ENCODE assay signal across 8 mouse cellular contexts in the genomic region with DNA sequence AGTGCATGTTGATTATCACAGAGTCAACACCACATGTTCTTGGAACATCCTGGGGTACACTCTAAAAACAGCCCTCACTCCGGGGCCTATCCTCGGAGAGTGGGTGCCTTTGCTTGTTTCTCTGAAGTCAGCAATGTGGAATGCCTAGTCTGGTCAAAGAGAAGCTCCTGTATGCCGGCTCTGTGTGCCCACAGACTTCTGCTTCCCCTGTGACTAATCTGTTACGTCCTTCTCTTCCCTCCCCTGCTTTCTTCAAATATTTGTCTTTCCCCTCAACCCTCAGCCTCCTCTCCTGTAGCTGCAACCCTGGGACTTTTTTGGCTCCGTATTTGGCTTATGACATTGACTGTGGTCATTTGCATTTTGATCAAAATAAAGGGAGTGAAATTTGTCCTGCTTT.
DNase-seq lines count a peak whose midpoint lies in the region; ATAC-seq and TF ChIP-seq lines count a peak whose summit lies in the region.

No protein-coding gene starts in this region.

- H3K27ac ChIP-seq in intestine, embryonic 16.5 days (ENCODE audit: low read length): peak overlapping the region; percentile 65

- no peaks in the 10 kb centered on the region for H3K27me3 ChIP-seq in intestine, embryonic 16.5 days (replicated peaks; ENCODE audit: control insufficient read depth, insufficient read depth, low read length)
- H3K27me3 ChIP-seq in myocyte (ENCODE audit: control insufficient read depth, insufficient read depth, insufficient read length): no peaks in the 10 kb centered on the region

- H3ac ChIP-seq in myocyte (ENCODE audit: control insufficient read depth, insufficient read length): no peak overlapping the region

- TF ChIP-seq POLR2A in myocyte (IDR thresholded peaks at IDR 0.05; ENCODE audit: insufficient read length, low read depth): no peak

- no peak overlapping the region for H3K9ac ChIP-seq in intestine, embryonic 16.5 days (ENCODE audit: low read depth, low read length)

- no peak overlapping the region for H3K4me2 ChIP-seq in intestine, embryonic 16.5 days (ENCODE audit: low read depth, low read length)
- peak overlapping the region; percentile 77 for H3K4me2 ChIP-seq in myocyte (ENCODE audit: low read depth)

- WGBS in intestine, embryonic 16.5 days: 19% methylated on average over 5 of the region's 5 CpGs

- H3K79me2 ChIP-seq in myocyte (ENCODE audit: control insufficient read depth, insufficient read depth): peaks cover 64% of the 10 kb centered on the region

- peaks cover 36% of the 10 kb centered on the region for H3K4me1 ChIP-seq in intestine, embryonic 16.5 days (ENCODE audit: control insufficient read depth, insufficient read depth, low read length)

- DNase-seq in frontal cortex, postnatal 10 days (ENCODE audit: low spot score in 2 of 2): no peak
- peak; percentile 58 to 65 for DNase-seq in right cerebral cortex, adult 2 months (ENCODE audit: low spot score in 2 of 2)
- DNase-seq in right cerebral cortex, postnatal 4 days: no peak
- no peak for DNase-seq in thymus, postnatal 25 days
- no peak for DNase-seq in neural tube, embryonic 10.5 days (ENCODE audit: extremely low spot score, low spot score)

- H3K36me3 ChIP-seq in intestine, embryonic 16.5 days (ENCODE audit: control insufficient read depth, insufficient read depth, low read length): peaks cover 3% of the 10 kb centered on the region; the same call in 1 of the 2 replicates
- no peaks in the 10 kb centered on the region for H3K36me3 ChIP-seq in myocyte (ENCODE audit: control insufficient read depth, insufficient read depth)

- peak; percentile 88 for ATAC-seq in frontal cortex, adult (ENCODE audit: low TSS enrichment)
- ATAC-seq in intestine, embryonic 16.5 days: no peak

- H3K4me3 ChIP-seq in intestine, embryonic 16.5 days (ENCODE audit: low read length): no peak overlapping the region
- no peak overlapping the region for H3K4me3 ChIP-seq in myocyte

- no peaks in the 10 kb centered on the region for H3K9me3 ChIP-seq in intestine, embryonic 16.5 days (ENCODE audit: control insufficient read depth, low read length)

TF ChIP-seq in myocyte, 11 proteins besides CTCF, POLR2A, EP300 and RAD21:
- no peak for TF ChIP-seq MYOD1 (IDR thresholded peaks at IDR 0.05; ENCODE audit: control insufficient read depth in 1 of 3, insufficient read length in 2 of 3, low read depth in 2 of 3)
- no peak for TF ChIP-seq SRF (IDR thresholded peaks at IDR 0.05; ENCODE audit: control insufficient read depth, insufficient read length, low read depth)

Comparison
In these comparisons a context has a peak if more than half of its experiments do, and no peak if none do; other contexts are left out.
1. DNase-seq: peak in right cerebral cortex, adult 2 months (2 of 2); none in frontal cortex, postnatal 10 days (0 of 2), right cerebral cortex, postnatal 4 days (single experiment), thymus, postnatal 25 days (single experiment) and neural tube, embryonic 10.5 days (single experiment).